Mouse (Mus musculus) limb, embryonic 14.5 days (tissue): ENCODE data around the gene Dolpp1. TPM values are rescaled to one million over a fixed set of nuclear protein-coding genes. Genes with fewer than 3 reads are reported as not detected.
A peak's percentile ranks its signal among the peaks of the same experiment; 100 is the strongest.

ENCODE experiments used
- ATAC-seq: fragments of 200-750 bp; cut with Nextera tagmentation; 2 replicates; pipeline ENCODE4 v1.8.0; 2017; ENCODE audit warnings: low read depth, moderate number of reproducible peaks, moderate TSS enrichment; ENCODE audit not compliant: low FRiP score
- DNase-seq: peaks from one replicate; pipeline ENCODE4 v3.0.0-alpha.2; 2015; ENCODE audit warnings: low spot score
- H3K27ac ChIP-seq: fragments of 300-500 bp; sonication (generic); replicated peaks from 2 replicates; pipeline ENCODE4 v1.5.1; 2014; ENCODE audit warnings: low read depth, mild to moderate bottlenecking, low read length, moderate library complexity, mixed read lengths
- H3K27me3 ChIP-seq: fragments of 300-500 bp; sonication (generic); 2 replicates; pipeline ENCODE4 v1.6.1; 2014; ENCODE audit warnings: low read length, mixed read lengths; ENCODE audit not compliant: control insufficient read depth, insufficient read depth
- H3K36me3 ChIP-seq: fragments of 300-500 bp; sonication (generic); 2 replicates; pipeline ENCODE4 v1.6.1; 2014; ENCODE audit warnings: mild to moderate bottlenecking, low read length, moderate library complexity, mixed read lengths; ENCODE audit not compliant: control insufficient read depth, insufficient read depth
- H3K4me1 ChIP-seq: fragments of 300-500 bp; sonication (generic); 2 replicates; pipeline ENCODE4 v1.6.1; 2014; ENCODE audit warnings: antibody characterized with exemption, low read length, mixed read lengths; ENCODE audit not compliant: control insufficient read depth, insufficient read depth
- H3K4me2 ChIP-seq: fragments of 300-500 bp; sonication (generic); replicated peaks from 2 replicates; pipeline ENCODE4 v1.6.1; 2014; ENCODE audit warnings: low read depth, mild to moderate bottlenecking, low read length, moderate library complexity; ENCODE audit not compliant: severe bottlenecking
- H3K4me3 ChIP-seq: fragments of 300-500 bp; sonication (generic); replicated peaks from 2 replicates; pipeline ENCODE4 v1.5.1; 2014; ENCODE audit warnings: low read length
- H3K9ac ChIP-seq: fragments of 300-500 bp; sonication (generic); 2 replicates; pipeline ENCODE4 v1.6.1; 2014; ENCODE audit warnings: mild to moderate bottlenecking, low read depth, low read length, moderate library complexity; ENCODE audit not compliant: severe bottlenecking
- H3K9me3 ChIP-seq: fragments of 300-500 bp; sonication (generic); 2 replicates; pipeline ENCODE4 v1.6.1; 2016; ENCODE audit warnings: low read length; ENCODE audit not compliant: control insufficient read depth
- POLR2A ChIP-seq: fragments of 200-500 bp; IDR thresholded peaks from 2 replicates; pipeline ENCODE4 v1.8.0; 2012; ENCODE audit warnings: inconsistent platforms, mild to moderate bottlenecking, moderate library complexity, borderline replicate concordance; ENCODE audit not compliant: insufficient read depth, insufficient read length; ENCODE audit errors: extremely low read depth
- WGBS: fragments of 180-500 bp; shearing (Covaris S2); extraction: QIAGEN DNeasy Blood & Tissue Kit; methylation state at CpG from one replicate; pipeline ENCODE4 v1.1.7; 2014; 5-methylcytosine and 5-hydroxymethylcytosine counted together
- polyA plus RNA-seq, 2 experiments: library from polyadenylated mRNA; depleted of rRNA in 1 of 2; stranded (reverse) in 1 of 2; unstranded in 1 of 2; fragments of >200 nt; fragmentation: Nextera tagmentation in 1 of 2; extraction: Ambion mirVana in 1 of 2; gene quantifications; 2 replicates each; pipeline versions ENCODE4 v1.2.1 to v1.2.3; 2012 to 2014

The Dolpp1 gene
- polyA plus RNA-seq (2012; rRNA removed) (49.8 and 71.3 TPM in 2 replicates), polyA plus RNA-seq (2014; fragmentation: Nextera tagmentation; extraction: Ambion mirVana) (30.9 and 31.8 TPM in 2 replicates)

GRCm38 (mm10) chr2:30392114-30392576, at the start of gene Dolpp1:
TSS of gene Dolpp1 (plus strand) at chr2:30392254.
- Histone ChIP-seq H3K27ac (peak within 1 kb of the TSS; percentile 23), H3K4me1 (peaks cover 7% of the 10 kb centered on the region), H3K27me3 (no peaks in the 10 kb centered on the region), H3K4me2 (peak within 1 kb of the TSS; percentile 91), H3K9me3 (no peaks in the 10 kb centered on the region), H3K9ac (peak within 1 kb of the TSS; percentile 59), H3K4me3 (peak within 1 kb of the TSS; percentile 77), H3K36me3 (peaks cover 15% of the 10 kb centered on the region)
- DNase-seq, result peak; percentile 98
- peak; percentile 99 for ATAC-seq
- WGBS, result 1% methylated on average over 31 of the region's 40 CpGs
- 0 out of 2 replicates have a peak, but pooled peaks have one; percentile 36 for TF ChIP-seq POLR2A

- no peak overlapping the region for H3K4me3 ChIP-seq
- H3K27ac ChIP-seq, result no peak overlapping the region
- H3K27me3 ChIP-seq, result no peaks in the 10 kb centered on the region
- DNase-seq, result no peak
- no peak for ATAC-seq
- no peaks in the 10 kb centered on the region for H3K9me3 ChIP-seq
- H3K4me2 ChIP-seq, result no peak overlapping the region
- no peak overlapping the region for H3K9ac ChIP-seq
- H3K36me3 ChIP-seq, result peaks cover 98% of the 10 kb centered on the region
- no peaks in the 10 kb centered on the region for H3K4me1 ChIP-seq
- 89% methylated on average over 7 of the region's 7 CpGs for WGBS
- no peak for TF ChIP-seq POLR2A
Measured at GRCm38 (mm10) chr2:30342544-30342943, 49.5 kb upstream of the Dolpp1 start.

GRCm38 (mm10) chr2:30343601-30344137, 48.4 kb upstream of the Dolpp1 start:
- Histone ChIP-seq H3K9me3 (no peaks in the 10 kb centered on the region), H3K9ac (no peak overlapping the region), H3K4me1 (no peaks in the 10 kb centered on the region), H3K4me3 (no peak overlapping the region), H3K27ac (no peak overlapping the region), H3K27me3 (no peaks in the 10 kb centered on the region), H3K36me3 (peaks cover 98% of the 10 kb centered on the region), H3K4me2 (no peak overlapping the region)
- TF ChIP-seq POLR2A, result no peak
- 79% methylated on average over 14 of the region's 14 CpGs for WGBS
- DNase-seq, result no peak
- no peak for ATAC-seq

GRCm38 (mm10) chr2:30345971-30346676, 45.9 kb upstream of the Dolpp1 start:
- no peaks in the 10 kb centered on the region for H3K9me3 ChIP-seq
- peaks cover 93% of the 10 kb centered on the region for H3K36me3 ChIP-seq
- no peak for ATAC-seq

GRCm38 (mm10) chr2:30349196-30349595, 42.9 kb upstream of the Dolpp1 start:
- no peak overlapping the region for H3K4me3 ChIP-seq
- no peaks in the 10 kb centered on the region for H3K9me3 ChIP-seq
- DNase-seq (no peak), ATAC-seq (no peak)
- no peaks in the 10 kb centered on the region for H3K4me1 ChIP-seq
- H3K27ac ChIP-seq, result no peak overlapping the region
- peaks cover 84% of the 10 kb centered on the region for H3K36me3 ChIP-seq
- no peak overlapping the region for H3K9ac ChIP-seq
- H3K4me2 ChIP-seq, result no peak overlapping the region
- 93% methylated on average over 6 of the region's 6 CpGs for WGBS
- TF ChIP-seq POLR2A, result no peak
- no peaks in the 10 kb centered on the region for H3K27me3 ChIP-seq

More at GRCm38 (mm10) chr2:30345971-30346676, 45.9 kb upstream of the Dolpp1 start:
- no peak for DNase-seq
- H3K9ac ChIP-seq, result no peak overlapping the region
- WGBS, result 93% methylated on average over 7 of the region's 7 CpGs
- TF ChIP-seq POLR2A, result no peak
- no peaks in the 10 kb centered on the region for H3K4me1 ChIP-seq
- H3K4me3 ChIP-seq, result no peak overlapping the region
- no peaks in the 10 kb centered on the region for H3K27me3 ChIP-seq
- H3K4me2 ChIP-seq, result no peak overlapping the region
- no peak overlapping the region for H3K27ac ChIP-seq
